Mouse (Mus musculus): ENCODE measurements around the gene Syngr1. TPM values are rescaled to one million over a fixed set of nuclear protein-coding genes. Genes with fewer than 3 reads are reported as not detected.
A peak's percentile ranks its signal among the peaks of the same experiment; 100 is the strongest.

Syngr1 gene
- total RNA-seq, 4 experiments from 2014 or later, result 54.5 to 72.8 (median 61.1) TPM

- no peak for DNase-seq (ENCODE audit: low spot score in 2 of 2)
Measured at GRCm38 (mm10) chr15:80070095-80070644, 21.0 kb upstream of the Syngr1 start.

GRCm38 (mm10) chr15:80071951-80072437, 19.1 kb upstream of the Syngr1 start:
- DNase-seq (ENCODE audit: low spot score in 2 of 2), result no peak

DNA sequence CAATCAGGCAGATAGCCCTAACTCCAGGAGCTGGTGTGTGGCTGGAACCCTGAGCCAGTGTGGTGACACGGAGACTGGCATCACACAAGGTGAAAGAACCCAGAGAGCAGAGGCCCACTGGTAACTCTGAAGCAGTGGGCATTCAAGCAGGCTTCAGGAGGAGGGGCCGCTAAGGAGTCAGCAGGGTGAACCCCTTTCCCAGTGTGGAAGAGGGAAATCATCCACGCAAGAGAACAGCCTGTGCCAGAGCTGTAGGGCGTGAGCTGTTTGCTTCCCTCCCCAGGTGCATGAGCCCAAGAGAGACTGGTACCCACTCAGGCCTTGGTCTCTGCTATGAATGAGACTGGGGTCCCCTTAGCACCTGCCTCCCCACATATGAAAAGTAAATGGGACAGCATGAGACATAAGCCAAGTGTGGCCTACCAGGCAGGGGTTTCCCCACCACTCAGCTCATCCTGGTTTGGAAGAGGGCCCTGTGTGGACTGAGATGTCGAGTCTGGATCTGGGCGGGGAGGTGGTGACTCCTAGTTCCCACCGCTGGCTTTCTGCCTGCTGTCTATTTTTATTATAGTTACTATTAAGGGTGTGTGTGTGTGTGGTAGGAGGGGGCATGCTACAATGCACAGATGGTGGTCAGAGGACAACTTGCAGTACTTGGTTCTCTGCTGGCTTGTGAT, 18.4 kb upstream of the Syngr1 start:
- no peak for DNase-seq (ENCODE audit: low spot score in 2 of 2)

- no peak for DNase-seq (ENCODE audit: low spot score in 2 of 2)
Measured at GRCm38 (mm10) chr15:80073256-80073621, 17.9 kb upstream of the Syngr1 start.

- DNase-seq (ENCODE audit: low spot score in 2 of 2), result peak; percentile 68 to 81
Measured at GRCm38 (mm10) chr15:80074663-80075373, 16.3 kb upstream of the Syngr1 start.

GRCm38 (mm10) chr15:80075374-80075694, 15.8 kb upstream of the Syngr1 start:
- no peak for DNase-seq (ENCODE audit: low spot score in 2 of 2)

DNA sequence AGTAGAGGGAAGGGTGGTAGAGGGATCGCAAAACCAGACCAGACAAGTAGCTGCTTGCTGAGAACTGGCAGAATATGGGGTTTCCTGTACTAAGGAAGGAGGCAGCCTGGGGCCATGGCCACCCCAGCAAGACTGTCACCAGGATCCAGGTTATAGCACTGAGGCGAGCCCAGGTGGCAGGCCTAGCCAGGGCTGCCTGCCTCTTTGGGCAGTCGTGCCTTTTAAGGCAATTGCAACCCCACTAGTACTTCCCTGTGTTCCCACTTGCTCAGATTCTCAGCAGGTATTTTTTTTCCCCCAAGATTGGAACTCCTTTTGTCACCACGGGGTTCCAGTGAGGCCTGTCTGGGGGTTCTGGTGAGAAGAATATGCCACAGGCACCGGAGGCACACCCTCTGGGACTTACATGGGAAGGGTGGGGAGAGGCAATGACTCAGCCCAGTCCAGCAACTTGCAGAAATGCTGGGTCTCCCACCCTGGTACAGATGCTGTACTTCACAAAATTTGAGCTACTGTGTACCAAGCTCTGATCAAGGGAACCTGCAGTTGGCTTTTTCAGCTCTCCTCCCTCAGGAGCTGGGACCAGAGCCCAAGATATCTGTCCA, 15.3 kb upstream of the Syngr1 start:
- DNase-seq (ENCODE audit: low spot score in 2 of 2), result no peak

DNA sequence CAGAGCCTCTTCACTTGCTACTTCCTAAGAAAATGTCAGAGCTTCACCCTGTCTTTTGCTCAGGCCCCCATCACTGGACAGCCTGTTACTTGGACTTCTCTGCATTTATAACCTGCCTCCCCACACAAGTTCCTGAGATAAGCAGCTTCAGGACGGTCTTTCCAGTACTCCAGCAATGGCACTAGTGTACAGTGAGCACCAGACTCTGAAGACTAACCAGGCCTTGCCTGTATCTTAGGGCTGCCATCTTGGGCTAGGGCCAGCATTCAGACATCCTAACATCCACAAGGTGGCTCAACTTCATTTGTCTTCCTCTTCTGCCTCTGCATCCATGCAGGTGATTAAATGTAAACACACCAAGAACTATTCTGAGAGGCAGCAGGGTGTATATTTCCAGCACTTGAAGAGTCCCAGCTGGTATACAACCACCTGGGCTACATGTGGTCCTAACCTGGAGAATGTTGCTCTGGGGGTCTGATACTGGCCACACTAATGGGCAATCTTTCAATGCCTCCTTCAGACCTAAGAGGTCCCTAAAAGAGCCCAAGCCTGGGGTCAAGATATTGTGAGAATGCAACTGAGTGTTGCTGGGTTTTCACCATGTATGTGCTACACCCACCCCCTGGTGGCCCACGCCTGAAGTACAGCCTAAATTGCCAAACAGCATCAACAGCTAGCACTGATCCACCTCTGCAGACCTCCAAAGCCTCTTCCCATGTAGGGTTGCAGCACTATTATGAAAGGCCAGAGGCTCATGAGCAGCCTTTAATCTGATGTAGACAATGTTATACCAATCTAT, 14.6 kb upstream of the Syngr1 start:
- DNase-seq (ENCODE audit: low spot score in 2 of 2), result peak; percentile 52 to 62

DNA sequence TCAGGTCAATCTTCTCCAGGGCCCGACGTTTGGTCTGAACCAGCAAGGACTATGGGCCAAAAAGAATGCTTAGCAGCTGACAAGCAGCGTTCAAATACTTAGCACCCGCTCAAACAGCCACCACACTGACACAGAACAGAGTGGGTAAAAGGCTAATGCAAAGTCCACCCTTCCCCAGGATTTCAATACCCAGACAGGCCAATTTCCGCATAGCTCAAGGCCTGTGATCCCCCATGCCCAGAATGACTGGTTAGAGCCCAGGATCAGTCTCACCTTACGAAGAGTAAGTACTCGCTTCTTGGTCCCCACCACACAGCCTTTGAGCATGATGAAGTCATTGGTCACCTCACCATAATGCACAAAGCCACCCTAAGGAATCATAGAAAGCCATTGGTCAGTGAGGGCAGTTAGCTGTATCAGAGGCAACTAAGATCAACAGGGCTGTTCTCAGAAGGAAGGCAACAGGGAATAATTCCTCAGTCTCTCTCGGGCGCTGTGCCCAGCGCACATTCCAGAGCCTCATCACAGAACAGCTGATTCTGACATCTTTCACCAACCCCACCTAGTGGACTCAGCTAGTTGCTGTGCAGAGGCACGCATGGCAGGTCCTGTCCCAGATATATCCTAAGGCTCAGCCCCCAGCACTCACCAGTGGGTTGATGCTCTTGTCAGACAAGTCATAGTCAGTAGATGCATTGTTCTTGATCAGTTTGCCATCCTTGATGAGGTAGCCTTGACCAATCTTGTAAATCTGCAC, 12.9 kb upstream of the Syngr1 start:
- DNase-seq (ENCODE audit: low spot score in 2 of 2), result no peak

DNA sequence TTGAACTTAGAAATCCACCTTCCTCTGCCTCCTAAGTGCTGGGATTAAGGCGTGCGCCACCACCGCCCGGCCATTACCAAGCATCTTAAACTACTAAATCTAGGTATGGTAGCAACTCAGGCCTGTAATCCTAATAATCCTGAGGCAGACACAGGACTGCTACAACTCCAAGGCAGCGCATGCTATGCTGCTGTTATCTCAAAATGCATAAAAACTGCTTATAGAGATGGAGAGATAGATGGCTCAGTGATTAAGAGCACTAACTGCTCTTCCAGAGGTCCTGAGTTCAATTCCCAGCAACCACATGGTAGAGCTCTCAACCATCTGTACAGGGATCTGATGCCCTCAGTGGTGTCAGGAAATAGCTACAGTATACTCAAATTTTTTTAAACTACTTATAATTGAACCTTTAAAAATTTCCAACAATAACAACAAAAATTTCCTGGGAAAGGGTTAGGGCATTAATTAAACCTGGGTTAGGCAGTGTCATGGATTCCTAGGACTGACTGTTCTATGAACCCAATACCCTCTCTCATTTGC, 11.9 kb upstream of the Syngr1 start:
- no peak for DNase-seq (ENCODE audit: low spot score in 2 of 2)

DNA sequence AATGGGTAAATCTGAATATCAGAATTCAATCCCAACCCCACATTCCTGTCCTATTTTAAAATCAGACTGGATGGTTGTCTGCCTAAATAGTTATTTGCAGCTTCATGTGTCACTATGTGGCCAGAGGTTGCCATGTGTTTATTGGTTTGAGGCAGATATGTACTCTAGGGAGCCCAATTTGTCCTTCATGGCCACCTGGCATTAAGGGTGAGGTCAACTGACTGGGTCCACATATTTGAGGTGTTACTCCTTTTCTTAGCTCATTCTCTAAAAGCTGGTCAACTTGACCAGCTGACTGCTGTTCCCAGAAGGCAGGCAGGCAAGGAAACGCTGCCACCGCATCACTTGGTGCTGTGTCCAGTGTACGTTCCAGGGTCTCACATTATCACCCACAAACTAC, 11.2 kb upstream of the Syngr1 start:
- no peak for DNase-seq (ENCODE audit: low spot score in 2 of 2)

DNA sequence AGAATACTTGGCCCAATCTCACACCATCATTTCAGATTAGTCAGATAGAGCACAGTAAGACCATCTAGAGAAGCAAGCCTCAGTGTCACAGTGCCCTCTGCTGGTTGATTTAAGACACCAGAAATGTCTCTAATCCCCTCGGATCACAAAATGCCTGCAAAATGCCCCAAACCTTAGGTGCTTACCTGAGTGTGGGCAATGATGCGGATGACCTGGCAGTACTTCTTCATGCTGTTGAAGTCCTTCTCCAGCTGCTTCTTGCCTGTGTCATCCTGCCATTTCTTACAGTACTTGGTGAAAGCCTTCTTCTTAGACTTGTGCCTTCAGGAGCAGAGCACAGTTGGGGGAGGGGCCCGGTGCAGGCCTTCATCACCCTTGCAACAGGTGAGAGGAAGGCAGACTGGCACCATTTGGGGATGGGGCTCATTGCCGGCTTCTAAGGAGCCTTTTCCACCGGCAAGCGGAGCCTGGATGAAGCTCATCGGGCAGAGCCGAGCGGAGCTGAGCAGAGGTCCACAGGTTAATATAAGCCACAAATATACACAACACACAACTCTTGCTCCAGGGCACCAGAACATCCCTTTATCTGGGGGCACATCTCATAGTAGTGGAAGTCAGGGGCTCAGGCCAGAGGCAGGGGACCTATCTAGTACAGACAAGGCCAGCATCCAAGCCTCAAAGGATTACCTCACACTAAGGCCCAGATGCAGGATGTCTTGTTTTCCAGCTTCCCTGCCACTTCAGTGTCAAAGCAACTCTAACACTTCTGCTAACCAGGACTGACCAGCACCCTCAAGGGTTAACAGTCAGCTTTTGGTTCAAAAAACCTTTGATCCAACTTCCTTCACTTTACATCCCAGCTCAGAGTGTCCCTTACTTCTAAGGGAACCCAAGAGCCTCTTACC, 10.2 kb upstream of the Syngr1 start:
- DNase-seq (ENCODE audit: low spot score in 2 of 2), result no peak

DNA sequence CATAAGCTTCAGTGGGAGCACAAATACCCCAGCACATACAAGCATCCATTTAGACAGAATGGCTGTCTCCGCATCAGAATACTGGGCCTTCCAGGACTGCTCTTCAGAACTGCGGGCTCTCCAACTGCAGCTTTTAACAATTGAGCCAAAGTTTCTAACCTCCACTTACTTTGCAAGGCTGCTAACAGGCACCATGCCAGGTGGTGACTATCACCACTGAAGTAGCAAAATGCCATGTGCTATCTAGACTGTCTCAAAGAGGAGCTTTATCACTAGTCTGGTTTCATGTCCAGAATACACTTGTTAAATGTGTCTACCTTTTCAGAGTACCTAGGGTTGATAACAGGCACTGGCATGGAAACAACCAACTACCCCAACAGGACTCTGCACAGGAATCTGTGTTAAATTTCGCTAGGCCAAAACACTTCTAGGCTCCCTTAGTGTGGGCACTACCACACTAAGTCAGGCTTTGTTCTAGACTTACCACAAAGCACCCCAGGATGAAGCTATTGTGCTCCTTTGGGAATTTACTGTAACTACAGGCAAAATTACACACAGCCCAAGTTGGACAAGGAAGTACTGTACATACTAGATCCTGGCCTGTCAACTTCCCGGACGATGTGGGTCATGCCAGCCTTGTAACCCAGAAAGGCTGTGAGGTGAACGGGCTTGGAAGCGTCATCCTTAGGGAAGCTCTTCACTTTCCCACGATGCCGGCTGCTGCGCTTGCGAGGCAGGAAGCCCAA, 9.2 kb upstream of the Syngr1 start:
- DNase-seq (ENCODE audit: low spot score in 2 of 2), result no peak

DNA sequence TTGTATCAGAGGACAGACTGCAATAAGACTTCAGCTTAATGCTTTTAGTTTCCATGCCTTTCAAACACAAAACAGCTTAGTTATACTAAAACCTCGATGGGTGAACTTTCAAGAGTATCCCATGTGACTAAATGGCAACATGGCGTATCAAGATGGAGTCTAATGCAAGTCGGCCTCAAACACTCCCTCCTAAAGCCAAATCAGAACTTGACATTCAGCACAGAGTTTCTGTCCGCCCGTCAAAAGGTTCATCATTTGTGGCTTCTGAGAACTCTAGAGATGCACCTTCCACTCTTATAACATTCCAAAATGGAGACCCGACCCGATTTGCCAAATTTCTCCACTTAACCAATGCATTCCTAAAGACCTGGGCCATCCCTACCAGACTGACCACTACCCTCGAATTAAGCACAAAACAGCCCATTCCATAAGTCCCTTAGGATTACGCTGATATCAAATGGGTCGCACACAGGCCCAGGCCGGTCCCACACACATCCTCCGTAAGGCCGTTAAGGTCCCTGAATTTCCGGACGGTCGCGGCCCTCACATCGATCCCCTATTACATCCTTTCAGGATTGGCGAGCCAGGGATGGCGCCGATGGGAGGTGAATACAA, 8.4 kb upstream of the Syngr1 start:
- DNase-seq (ENCODE audit: low spot score in 2 of 2), result no peak

GRCm38 (mm10) chr15:80083276-80083731, 7.8 kb upstream of the Syngr1 start:
- DNase-seq (ENCODE audit: low spot score in 2 of 2), result peak; percentile 97 to 98

GRCm38 (mm10) chr15:80083740-80084139, 7.4 kb upstream of the Syngr1 start:
- no peak for DNase-seq (ENCODE audit: low spot score in 2 of 2)

DNA sequence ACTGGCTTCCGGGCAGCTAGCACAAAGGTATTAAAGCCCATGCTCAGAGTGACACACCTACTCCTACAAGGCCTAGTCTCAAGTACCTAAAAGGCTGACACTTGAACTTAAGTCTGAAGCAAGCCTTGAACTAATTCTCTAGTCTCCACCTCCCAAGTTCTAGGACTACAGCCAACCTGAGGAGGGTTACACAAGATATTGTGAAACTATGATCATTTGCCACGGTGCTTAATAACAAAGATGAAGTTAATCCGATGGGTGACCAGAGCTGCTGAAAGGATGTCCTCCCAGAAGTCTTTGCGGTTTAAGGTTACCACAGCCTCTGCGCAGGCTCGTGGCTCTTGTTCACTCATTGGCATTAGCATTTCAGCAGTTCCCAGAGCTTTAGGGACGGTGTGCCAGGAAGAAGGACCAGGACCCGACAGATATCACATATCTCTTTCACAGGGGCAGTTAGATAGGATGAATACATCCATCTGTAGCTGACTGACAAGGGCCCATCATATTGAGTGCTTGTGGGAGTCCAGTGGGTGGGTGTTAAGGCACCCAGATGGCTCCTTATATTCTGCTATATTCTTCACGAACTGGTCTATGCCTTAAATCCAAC, 3.6 kb upstream of the Syngr1 start:
- DNase-seq (ENCODE audit: low spot score in 2 of 2), result no peak

GRCm38 (mm10) chr15:80088637-80089036, 2.5 kb upstream of the Syngr1 start:
- peak; percentile 84 for DNase-seq (ENCODE audit: low spot score in 2 of 2)
